Mouse (Mus musculus) spleen, adult 2 months (tissue): ENCODE data around the gene Hoxb7. TPM values are rescaled to one million over a fixed set of nuclear protein-coding genes. Genes with fewer than 3 reads are reported as not detected.

ENCODE experiments used
- DNase-seq, 2 experiments: peaks; one replicate each; pipeline versions ENCODE4 v3.0.0 to v3.0.0-alpha.2; 2012 to 2021; ENCODE audit warnings: low spot score in 2 of 2, low read depth in 1 of 2
- H3K27ac ChIP-seq: fragments of 200-500 bp; 2 replicates; pipeline ENCODE4 v1.5.1; 2012; ENCODE audit warnings: low read length, inconsistent platforms; ENCODE audit not compliant: insufficient read depth
- H3K27me3 ChIP-seq: fragments of 200-500 bp; 2 replicates; pipeline ENCODE4 v1.6.1; 2012; ENCODE audit warnings: mild to moderate bottlenecking, moderate library complexity, low read length, inconsistent platforms; ENCODE audit not compliant: control insufficient read depth, insufficient read depth
- H3K36me3 ChIP-seq: fragments of 200-500 bp; 2 replicates; pipeline ENCODE4 v1.6.1; 2012; ENCODE audit warnings: mild to moderate bottlenecking, low read length, inconsistent platforms; ENCODE audit not compliant: control insufficient read depth, insufficient read depth
- H3K4me1 ChIP-seq: fragments of 200-500 bp; 2 replicates; pipeline ENCODE4 v1.6.1; 2011; ENCODE audit warnings: inconsistent platforms; ENCODE audit not compliant: control insufficient read depth, insufficient read depth, insufficient read length
- H3K4me3 ChIP-seq: fragments of 200-500 bp; 2 replicates; pipeline ENCODE4 v1.5.1; 2011; ENCODE audit warnings: mild to moderate bottlenecking, inconsistent platforms; ENCODE audit not compliant: insufficient read depth, insufficient read length; ENCODE audit errors: extremely low read depth
- CTCF ChIP-seq: fragments of 200-500 bp; IDR thresholded peaks from 2 replicates; pipeline ENCODE4 v1.5.1; 2011; ENCODE audit warnings: mild to moderate bottlenecking, inconsistent platforms; ENCODE audit not compliant: insufficient read depth, insufficient read length, insufficient replicate concordance; ENCODE audit errors: extremely low read depth
- POLR2A ChIP-seq: fragments of 200-500 bp; IDR thresholded peaks from 2 replicates; pipeline ENCODE4 v1.6.1; 2011; ENCODE audit warnings: low read depth, low read length, inconsistent platforms
- WGBS: fragments of 180-500 bp; shearing (Covaris S2); methylation state at CpG from one replicate; pipeline ENCODE4 v1.1.7; 2018; 5-methylcytosine and 5-hydroxymethylcytosine counted together
- polyA plus RNA-seq: library from polyadenylated mRNA; depleted of rRNA; stranded (reverse); fragments of >200 nt; gene quantifications from 2 replicates; pipeline ENCODE4 v1.2.3, GENCODE M21; 2012

Gene Hoxb7
- polyA plus RNA-seq, 1 experiment, result 0.62 TPM

DNA sequence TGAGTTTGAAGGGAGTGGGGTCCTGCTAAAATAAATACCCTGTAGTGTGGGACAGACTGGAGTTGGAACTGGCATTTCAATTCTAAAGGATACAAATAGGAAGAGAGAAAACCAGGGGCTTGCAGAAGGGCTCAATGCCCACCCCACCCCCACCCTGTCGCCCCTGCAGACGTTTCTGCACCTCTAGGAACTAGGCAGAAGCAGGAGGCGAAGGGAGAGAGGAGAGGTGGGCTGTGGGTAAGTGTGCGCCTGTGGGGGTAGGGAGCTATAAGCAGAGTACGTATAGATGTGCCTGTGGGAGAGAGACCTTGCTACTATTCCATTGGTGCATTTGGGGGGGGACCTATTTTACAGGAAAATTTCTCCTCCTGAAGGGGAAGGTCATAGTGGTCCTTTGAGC, 41.3 kb downstream of the Hoxb7 start:
- no peak for DNase-seq
- no peak for TF ChIP-seq CTCF
- no peak for TF ChIP-seq POLR2A
- Histone ChIP-seq H3K27ac (no peak overlapping the region), H3K27me3 (no peaks in the 10 kb centered on the region), H3K4me3 (no peak overlapping the region), H3K4me1 (no peaks in the 10 kb centered on the region), H3K36me3 (no peaks in the 10 kb centered on the region)
- WGBS, result 90% methylated on average over 5 of the region's 5 CpGs

DNA sequence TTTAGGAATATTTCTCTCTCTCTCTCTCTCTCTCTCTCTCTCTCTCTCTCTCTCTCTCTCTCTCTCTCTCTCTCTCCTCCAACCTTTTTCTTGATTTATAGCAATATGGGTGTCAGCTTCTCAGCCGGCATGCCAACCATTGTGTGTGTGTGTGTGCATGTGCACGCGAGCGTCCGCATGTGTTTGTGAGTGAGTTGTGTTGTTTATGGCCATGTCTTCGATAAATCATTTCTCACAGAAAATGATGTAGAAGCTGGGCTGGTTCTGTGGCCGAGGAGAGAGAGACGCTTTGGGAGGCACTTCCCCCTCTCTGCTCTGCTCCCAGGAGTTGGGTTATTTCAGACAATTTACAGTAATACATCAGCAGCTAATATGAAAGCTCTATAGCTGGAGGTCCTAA, 42.2 kb downstream of the Hoxb7 start:
- no peaks in the 10 kb centered on the region for H3K36me3 ChIP-seq
- no peak overlapping the region for H3K27ac ChIP-seq
- WGBS, result 88% methylated on average over 8 of the region's 8 CpGs
- DNase-seq, result no peak
- TF ChIP-seq POLR2A (no peak), CTCF (no peak)
- H3K4me3 ChIP-seq, result no peak overlapping the region
- H3K4me1 ChIP-seq, result no peaks in the 10 kb centered on the region
- no peaks in the 10 kb centered on the region for H3K27me3 ChIP-seq

DNA sequence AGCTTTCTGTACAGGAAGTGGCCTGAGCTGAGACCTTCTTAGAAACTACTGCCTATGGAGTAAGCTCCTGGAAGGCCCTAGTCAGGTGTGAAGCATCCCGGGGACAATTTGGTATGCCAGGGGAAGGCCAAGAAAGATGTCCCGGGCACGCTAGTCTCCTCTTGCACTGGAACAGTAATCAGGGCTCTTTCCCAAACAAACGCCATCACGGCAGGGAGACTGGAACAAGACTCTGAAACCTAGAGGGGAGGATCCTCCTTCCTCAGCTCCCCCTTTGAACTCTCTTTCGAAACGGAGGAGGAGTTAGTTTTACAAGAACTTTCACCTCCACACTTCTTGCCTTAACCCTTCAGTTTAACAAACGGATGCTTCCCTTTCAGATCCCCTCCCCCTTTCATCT, 45.7 kb downstream of the Hoxb7 start:
- no peak overlapping the region for H3K4me3 ChIP-seq

DNA sequence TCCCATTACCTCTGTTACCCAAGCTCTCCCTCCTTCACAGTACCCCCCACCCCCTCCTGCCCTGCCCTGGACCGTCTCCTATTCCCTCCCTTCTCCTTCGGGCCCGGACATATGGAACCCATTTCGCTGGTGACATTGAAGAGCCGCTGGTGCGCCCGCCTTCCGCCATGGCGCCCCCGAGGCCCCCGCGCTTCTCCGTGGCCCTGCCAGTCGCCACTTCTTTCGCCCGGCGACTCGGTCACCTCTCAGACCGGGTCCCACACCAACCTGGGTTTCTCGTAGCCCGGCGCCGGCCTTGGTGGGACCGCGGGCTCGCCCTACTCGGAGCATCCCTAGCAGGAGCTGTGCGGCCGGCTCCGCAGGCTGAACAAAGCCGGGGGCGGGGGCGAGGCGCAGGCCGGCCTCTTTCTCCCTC, 46.2 kb downstream of the Hoxb7 start:
- 78% methylated on average over 35 of the region's 35 CpGs for WGBS
- TF ChIP-seq POLR2A (no peak), CTCF (no peak)
- Histone ChIP-seq H3K27me3 (no peaks in the 10 kb centered on the region; the same call in 1 of the 2 replicates), H3K36me3 (no peaks in the 10 kb centered on the region), H3K4me3 (no peak overlapping the region; the same call in 1 of the 2 replicates), H3K4me1 (no peaks in the 10 kb centered on the region), H3K27ac (no peak overlapping the region)
- no peak for DNase-seq

More for the DNA sequence above, 45.7 kb downstream of the Hoxb7 start:
- 56% methylated on average over 8 of the region's 8 CpGs for WGBS
- H3K4me1 ChIP-seq, result no peaks in the 10 kb centered on the region
- no peaks in the 10 kb centered on the region for H3K36me3 ChIP-seq
- TF ChIP-seq CTCF (no peak), POLR2A (no peak)
- H3K27me3 ChIP-seq, result no peaks in the 10 kb centered on the region; the same call in 1 of the 2 replicates
- no peak overlapping the region; the same call in 1 of the 2 replicates for H3K27ac ChIP-seq
- DNase-seq, result no peak

GRCm38 (mm10) chr11:96333241-96334001, 47.0 kb downstream of the Hoxb7 start:
- WGBS, result 82% methylated on average over 17 of the region's 17 CpGs
- Histone ChIP-seq H3K36me3 (no peaks in the 10 kb centered on the region), H3K27ac (no peak overlapping the region), H3K27me3 (no peaks in the 10 kb centered on the region; the same call in 1 of the 2 replicates), H3K4me1 (no peaks in the 10 kb centered on the region), H3K4me3 (no peak overlapping the region)
- TF ChIP-seq POLR2A (no peak), CTCF (no peak)
- DNase-seq, result no peak

DNA sequence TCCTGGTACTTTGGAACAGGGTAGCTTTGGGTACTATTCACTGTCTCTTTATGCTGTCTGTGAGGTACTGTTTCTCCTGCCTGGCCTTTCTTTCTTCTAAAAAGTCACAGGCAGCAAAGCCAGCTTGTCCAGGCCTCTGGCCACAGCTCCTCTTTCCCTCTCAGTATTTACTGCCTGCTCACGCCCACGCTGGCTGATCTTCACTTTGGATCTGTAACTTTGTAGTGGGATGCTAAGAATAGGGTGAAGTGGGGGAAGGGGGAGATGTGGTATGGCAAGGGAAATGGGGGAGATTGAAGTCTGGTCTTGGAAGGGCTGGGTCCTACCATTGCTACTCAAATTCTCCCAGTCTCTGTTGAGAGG, 47.6 kb downstream of the Hoxb7 start:
- Histone ChIP-seq H3K36me3 (no peaks in the 10 kb centered on the region), H3K4me1 (no peaks in the 10 kb centered on the region), H3K4me3 (no peak overlapping the region), H3K27ac (no peak overlapping the region), H3K27me3 (no peaks in the 10 kb centered on the region; the same call in none of the 2 replicates)
- TF ChIP-seq CTCF, result no peak
- TF ChIP-seq POLR2A, result no peak
- WGBS, result 64% methylated on average over 2 of the region's 2 CpGs
- DNase-seq, result no peak

- TF ChIP-seq POLR2A (no peak), CTCF (no peak)
- WGBS, result 84% methylated on average over 3 of the region's 3 CpGs
- Histone ChIP-seq H3K27ac (no peak overlapping the region), H3K27me3 (no peaks in the 10 kb centered on the region; the same call in none of the 2 replicates), H3K4me3 (no peak overlapping the region), H3K4me1 (no peaks in the 10 kb centered on the region), H3K36me3 (no peaks in the 10 kb centered on the region)
- DNase-seq, result no peak
Measured at GRCm38 (mm10) chr11:96334998-96335397, 48.6 kb downstream of the Hoxb7 start.
